Mouse (Mus musculus): ENCODE measurements around the gene Hadh. TPM values are rescaled to one million over a fixed set of nuclear protein-coding genes. Genes with fewer than 3 reads are reported as not detected.

Gene Hadh
- polyA plus RNA-seq, 1 experiment from 2014 or later: 123 TPM

DNA sequence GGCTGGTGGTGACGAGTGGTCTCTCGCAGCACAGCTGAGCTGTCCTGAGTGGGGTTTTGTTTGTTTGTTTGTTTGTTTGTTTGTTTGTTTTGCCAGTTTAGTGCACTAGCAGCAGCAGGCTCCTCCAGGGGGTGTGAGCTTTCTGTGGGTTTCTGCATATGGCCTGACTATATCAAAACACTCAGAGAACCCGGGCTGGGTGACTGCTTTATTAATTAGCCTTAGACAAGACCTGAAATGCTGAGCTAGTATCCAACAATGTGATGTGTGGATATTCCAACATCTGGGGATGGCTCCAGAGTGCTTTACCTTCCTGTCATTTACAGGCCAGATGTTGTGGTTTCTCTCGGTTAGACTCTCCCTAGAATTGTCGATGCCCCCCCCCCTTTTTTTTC is 31.4 kb upstream of the Hadh start:
- ATAC-seq (ENCODE audit: low read depth): no peak
- Histone ChIP-seq H3K9me3 (ENCODE audit: control insufficient read depth, low read length) (no peaks in the 10 kb centered on the region; the same call in 1 of the 2 replicates), H3K9ac (ENCODE audit: low read length) (0 out of 2 replicates have a peak overlapping the region, but pooled peaks have one; percentile 70), H3K27me3 (ENCODE audit: control insufficient read depth, insufficient read depth, low read depth, low read length) (no peaks in the 10 kb centered on the region), H3K36me3 (ENCODE audit: control insufficient read depth, insufficient read depth, low read length) (no peaks in the 10 kb centered on the region), H3K4me2 (ENCODE audit: low read depth, low read length) (peak overlapping the region; percentile 100), H3K4me3 (ENCODE audit: low read length) (peak overlapping the region; percentile 81), H3K27ac (ENCODE audit: low read length) (no peak overlapping the region), H3K4me1 (replicated peaks; ENCODE audit: control insufficient read depth, insufficient read depth, low read length) (peaks cover 7% of the 10 kb centered on the region)
- 19% methylated on average over 5 of the region's 5 CpGs for WGBS

- Histone ChIP-seq H3K36me3 (ENCODE audit: control insufficient read depth, insufficient read depth, low read length) (no peaks in the 10 kb centered on the region), H3K9me3 (ENCODE audit: control insufficient read depth, low read length) (no peaks in the 10 kb centered on the region; the same call in 1 of the 2 replicates), H3K4me3 (ENCODE audit: low read length) (peak within 1 kb of the TSS; percentile 81), H3K4me2 (ENCODE audit: low read depth, low read length) (peak within 1 kb of the TSS; percentile 100), H3K27ac (ENCODE audit: low read length) (0 out of 2 replicates have a peak within 1 kb of the TSS, but pooled peaks have one; percentile 49), H3K27me3 (ENCODE audit: control insufficient read depth, insufficient read depth, low read depth, low read length) (no peaks in the 10 kb centered on the region), H3K4me1 (replicated peaks; ENCODE audit: control insufficient read depth, insufficient read depth, low read length) (peaks cover 7% of the 10 kb centered on the region), H3K9ac (ENCODE audit: low read length) (peak within 1 kb of the TSS; percentile 70)
- peak; percentile 97 for ATAC-seq (ENCODE audit: low read depth)
- under 1% methylated on average over 70 of the region's 71 CpGs for WGBS
Observed at GRCm38 (mm10) chr3:131302452-131303319, 30.8 kb upstream of the Hadh start, which contains the start of gene Cyp2u1. TSS of gene Cyp2u1 (minus strand) at chr3:131303227.

- Histone ChIP-seq H3K4me3 (ENCODE audit: low read length) (no peak overlapping the region), H3K27ac (ENCODE audit: low read length) (no peak overlapping the region), H3K4me1 (replicated peaks; ENCODE audit: control insufficient read depth, insufficient read depth, low read length) (peaks cover 15% of the 10 kb centered on the region), H3K4me2 (ENCODE audit: low read depth, low read length) (no peak overlapping the region), H3K9me3 (ENCODE audit: control insufficient read depth, low read length) (no peaks in the 10 kb centered on the region), H3K27me3 (ENCODE audit: control insufficient read depth, insufficient read depth, low read depth, low read length) (no peaks in the 10 kb centered on the region), H3K36me3 (ENCODE audit: control insufficient read depth, insufficient read depth, low read length) (no peaks in the 10 kb centered on the region), H3K9ac (ENCODE audit: low read length) (no peak overlapping the region)
- WGBS: 8% methylated on average over 6 of the region's 6 CpGs
- no peak for ATAC-seq (ENCODE audit: low read depth)
Observed at GRCm38 (mm10) chr3:131299908-131300307, 28.0 kb upstream of the Hadh start.

DNA sequence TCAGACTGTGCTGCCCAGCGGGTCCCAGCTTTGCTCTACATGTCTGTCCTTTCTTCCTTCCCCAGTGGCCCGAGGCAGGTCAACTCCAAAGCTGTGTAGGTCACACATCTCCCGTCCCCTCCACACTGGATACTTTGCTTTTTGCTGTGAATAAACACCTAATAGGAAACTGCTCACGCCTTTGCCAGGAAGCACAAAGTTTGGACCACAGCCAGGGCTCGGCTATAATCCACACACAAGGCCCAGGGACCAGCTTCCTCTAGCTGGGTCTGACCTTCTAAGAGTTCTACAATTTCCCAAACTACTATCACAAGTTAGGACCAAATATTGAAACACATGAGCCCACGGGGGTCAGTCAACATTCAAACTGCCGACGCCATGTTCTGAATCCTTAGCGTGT is 27.2 kb upstream of the Hadh start:
- whole genome bisulfite sequencing: 66% methylated on average over 9 of the region's 9 CpGs
- H3K27me3 ChIP-seq (ENCODE audit: control insufficient read depth, insufficient read depth, low read depth, low read length): no peaks in the 10 kb centered on the region
- no peaks in the 10 kb centered on the region for H3K36me3 ChIP-seq (ENCODE audit: control insufficient read depth, insufficient read depth, low read length)

GRCm38 (mm10) chr3:131296893-131297292 is 25.0 kb upstream of the Hadh start:
- no peaks in the 10 kb centered on the region for H3K9me3 ChIP-seq (ENCODE audit: control insufficient read depth, low read length)
- no peaks in the 10 kb centered on the region for H3K36me3 ChIP-seq (ENCODE audit: control insufficient read depth, insufficient read depth, low read length)
- ATAC-seq (ENCODE audit: low read depth): no peak
- peaks cover 8% of the 10 kb centered on the region; the same call in 1 of the 2 replicates for H3K4me1 ChIP-seq (replicated peaks; ENCODE audit: control insufficient read depth, insufficient read depth, low read length)
- no peaks in the 10 kb centered on the region for H3K27me3 ChIP-seq (ENCODE audit: control insufficient read depth, insufficient read depth, low read depth, low read length)
- 87% methylated on average over 7 of the region's 7 CpGs for WGBS
- no peak overlapping the region for H3K4me3 ChIP-seq (ENCODE audit: low read length)
- H3K9ac ChIP-seq (ENCODE audit: low read length): no peak overlapping the region
- H3K27ac ChIP-seq (ENCODE audit: low read length): no peak overlapping the region
- no peak overlapping the region for H3K4me2 ChIP-seq (ENCODE audit: low read depth, low read length)

More for the DNA sequence above, 27.2 kb upstream of the Hadh start:
- Histone ChIP-seq H3K4me2 (ENCODE audit: low read depth, low read length) (no peak overlapping the region), H3K9me3 (ENCODE audit: control insufficient read depth, low read length) (no peaks in the 10 kb centered on the region), H3K9ac (ENCODE audit: low read length) (no peak overlapping the region), H3K27ac (ENCODE audit: low read length) (no peak overlapping the region), H3K4me1 (replicated peaks; ENCODE audit: control insufficient read depth, insufficient read depth, low read length) (peaks cover 15% of the 10 kb centered on the region), H3K4me3 (ENCODE audit: low read length) (no peak overlapping the region)
- no peak for ATAC-seq (ENCODE audit: low read depth)

GRCm38 (mm10) chr3:131295513-131296200 is 23.8 kb upstream of the Hadh start:
- ATAC-seq (ENCODE audit: low read depth): peak; percentile 81
- peaks cover 8% of the 10 kb centered on the region; the same call in 1 of the 2 replicates for H3K4me1 ChIP-seq (replicated peaks; ENCODE audit: control insufficient read depth, insufficient read depth, low read length)
- H3K27ac ChIP-seq (ENCODE audit: low read length): peak overlapping the region; percentile 75
- H3K27me3 ChIP-seq (ENCODE audit: control insufficient read depth, insufficient read depth, low read depth, low read length): no peaks in the 10 kb centered on the region
- H3K4me2 ChIP-seq (ENCODE audit: low read depth, low read length): no peak overlapping the region
- no peaks in the 10 kb centered on the region; the same call in 1 of the 2 replicates for H3K9me3 ChIP-seq (ENCODE audit: control insufficient read depth, low read length)
- no peak overlapping the region for H3K9ac ChIP-seq (ENCODE audit: low read length)
- no peaks in the 10 kb centered on the region for H3K36me3 ChIP-seq (ENCODE audit: control insufficient read depth, insufficient read depth, low read length)
- 47% methylated on average over 12 of the region's 12 CpGs for WGBS
- no peak overlapping the region for H3K4me3 ChIP-seq (ENCODE audit: low read length)

DNA sequence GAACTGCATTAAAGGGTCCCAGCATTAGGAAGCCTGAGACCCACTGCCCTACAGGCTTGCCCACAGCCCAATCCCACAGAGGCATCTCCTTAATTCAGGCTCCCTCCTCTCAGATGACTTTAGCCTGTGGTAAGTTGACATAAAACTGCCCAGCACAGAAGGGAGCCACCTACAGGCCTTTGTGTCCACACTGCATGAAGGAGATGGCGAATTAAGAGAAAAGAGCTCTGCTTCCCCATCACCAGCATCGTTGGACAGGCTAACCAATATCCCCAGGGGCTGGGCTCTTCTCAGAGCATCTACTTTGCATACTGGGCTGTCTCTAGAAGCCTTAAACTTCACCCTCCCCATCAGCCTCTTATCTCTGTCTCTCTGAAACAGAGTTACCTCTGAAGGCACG is 22.6 kb upstream of the Hadh start:
- no peak overlapping the region for H3K4me3 ChIP-seq (ENCODE audit: low read length)
- H3K4me1 ChIP-seq (replicated peaks; ENCODE audit: control insufficient read depth, insufficient read depth, low read length): peaks cover 8% of the 10 kb centered on the region; the same call in 1 of the 2 replicates
- no peak overlapping the region for H3K4me2 ChIP-seq (ENCODE audit: low read depth, low read length)
- no peaks in the 10 kb centered on the region for H3K27me3 ChIP-seq (ENCODE audit: control insufficient read depth, insufficient read depth, low read depth, low read length)
- 39% methylated on average over 3 of the region's 3 CpGs for WGBS
- H3K9me3 ChIP-seq (ENCODE audit: control insufficient read depth, low read length): no peaks in the 10 kb centered on the region; the same call in 1 of the 2 replicates
- H3K36me3 ChIP-seq (ENCODE audit: control insufficient read depth, insufficient read depth, low read length): no peaks in the 10 kb centered on the region
- no peak overlapping the region for H3K9ac ChIP-seq (ENCODE audit: low read length)
- no peak for ATAC-seq (ENCODE audit: low read depth)
- H3K27ac ChIP-seq (ENCODE audit: low read length): no peak overlapping the region

GRCm38 (mm10) chr3:131292959-131293358 is 21.1 kb upstream of the Hadh start:
- Histone ChIP-seq H3K27ac (ENCODE audit: low read length) (no peak overlapping the region), H3K4me3 (ENCODE audit: low read length) (no peak overlapping the region), H3K36me3 (ENCODE audit: control insufficient read depth, insufficient read depth, low read length) (no peaks in the 10 kb centered on the region), H3K4me2 (ENCODE audit: low read depth, low read length) (no peak overlapping the region), H3K9ac (ENCODE audit: low read length) (no peak overlapping the region), H3K27me3 (ENCODE audit: control insufficient read depth, insufficient read depth, low read depth, low read length) (no peaks in the 10 kb centered on the region), H3K4me1 (replicated peaks; ENCODE audit: control insufficient read depth, insufficient read depth, low read length) (peaks cover 8% of the 10 kb centered on the region; the same call in 1 of the 2 replicates), H3K9me3 (ENCODE audit: control insufficient read depth, low read length) (no peaks in the 10 kb centered on the region; the same call in 1 of the 2 replicates)
- WGBS: 63% methylated on average over 3 of the region's 3 CpGs
- ATAC-seq (ENCODE audit: low read depth): no peak

DNA sequence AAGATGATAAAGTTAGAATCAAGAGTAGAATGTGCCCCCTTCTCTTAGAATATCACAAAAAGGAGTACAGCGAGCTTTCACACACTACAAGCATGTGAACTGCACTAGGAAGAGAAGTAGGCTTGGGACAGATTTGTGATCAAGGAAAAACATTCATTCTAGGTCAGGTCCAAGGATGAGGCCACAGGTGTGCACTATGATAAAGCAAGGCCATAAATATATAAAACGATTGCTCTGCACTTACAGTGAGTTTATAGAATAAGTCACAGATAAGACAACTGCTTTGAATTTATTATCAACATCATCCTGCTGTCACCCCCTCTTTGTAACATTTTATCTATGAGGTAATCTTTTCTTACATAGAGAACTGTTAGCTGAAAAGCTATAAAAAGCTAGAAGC is 20.4 kb upstream of the Hadh start:
- no peaks in the 10 kb centered on the region for H3K36me3 ChIP-seq (ENCODE audit: control insufficient read depth, insufficient read depth, low read length)
- no peak overlapping the region for H3K4me2 ChIP-seq (ENCODE audit: low read depth, low read length)
- H3K9ac ChIP-seq (ENCODE audit: low read length): no peak overlapping the region
- H3K4me3 ChIP-seq (ENCODE audit: low read length): no peak overlapping the region
- no peaks in the 10 kb centered on the region for H3K27me3 ChIP-seq (ENCODE audit: control insufficient read depth, insufficient read depth, low read depth, low read length)
- no peak for ATAC-seq (ENCODE audit: low read depth)
- H3K27ac ChIP-seq (ENCODE audit: low read length): no peak overlapping the region
- 68% methylated on average over 2 of the region's 2 CpGs for WGBS
- H3K9me3 ChIP-seq (ENCODE audit: control insufficient read depth, low read length): no peaks in the 10 kb centered on the region; the same call in 1 of the 2 replicates
- H3K4me1 ChIP-seq (replicated peaks; ENCODE audit: control insufficient read depth, insufficient read depth, low read length): peaks cover 8% of the 10 kb centered on the region; the same call in 1 of the 2 replicates
